Mouse (Mus musculus) limb, embryonic 11.5 days (tissue): ENCODE data around the gene Ddt. TPM values are rescaled to one million over a fixed set of nuclear protein-coding genes. Genes with fewer than 3 reads are reported as not detected.

Experiments used
- ATAC-seq: fragments of 200-750 bp; cut with Nextera tagmentation; 2 replicates; pipeline ENCODE4 v1.8.0; 2017; ENCODE audit warnings: low read depth; ENCODE audit not compliant: insufficient number of reproducible peaks, low FRiP score, low TSS enrichment
- DNase-seq: peaks from one replicate; pipeline ENCODE4 v3.0.0-alpha.2; 2015; ENCODE audit warnings: low spot score
- H3K27ac ChIP-seq: fragments of 300-500 bp; sonication (generic); replicated peaks from 2 replicates; pipeline ENCODE4 v1.5.1; 2014; ENCODE audit warnings: low read depth, mild to moderate bottlenecking, low read length
- H3K27me3 ChIP-seq: fragments of 300-500 bp; sonication (generic); 2 replicates; pipeline ENCODE4 v1.6.1; 2014; ENCODE audit warnings: mild to moderate bottlenecking, low read length, mixed read lengths; ENCODE audit not compliant: control insufficient read depth, insufficient read depth
- H3K36me3 ChIP-seq: fragments of 300-500 bp; sonication (generic); 2 replicates; pipeline ENCODE4 v1.6.1; 2014; ENCODE audit warnings: mild to moderate bottlenecking, low read length, moderate library complexity, mixed read lengths; ENCODE audit not compliant: control insufficient read depth, insufficient read depth
- H3K4me1 ChIP-seq: fragments of 300-500 bp; sonication (generic); 2 replicates; pipeline ENCODE4 v1.6.1; 2014; ENCODE audit warnings: low read length, mixed read lengths; ENCODE audit not compliant: control insufficient read depth, insufficient read depth
- H3K4me2 ChIP-seq: fragments of 300-500 bp; sonication (generic); 2 replicates; pipeline ENCODE4 v1.6.1; 2014; ENCODE audit warnings: low read depth, mild to moderate bottlenecking, moderate library complexity; ENCODE audit not compliant: severe bottlenecking
- H3K4me3 ChIP-seq: fragments of 300-500 bp; sonication (generic); 2 replicates; pipeline ENCODE4 v1.5.1; 2014; ENCODE audit warnings: low read depth, low read length
- H3K9ac ChIP-seq: fragments of 300-500 bp; sonication (generic); 2 replicates; pipeline ENCODE4 v1.6.1; 2014; ENCODE audit warnings: mild to moderate bottlenecking, low read length
- H3K9me3 ChIP-seq: fragments of 300-500 bp; sonication (generic); 2 replicates; pipeline ENCODE4 v1.6.1; 2016; ENCODE audit warnings: low read length; ENCODE audit not compliant: control insufficient read depth
- WGBS: fragments of 180-500 bp; shearing (Covaris S2); extraction: QIAGEN DNeasy Blood & Tissue Kit; methylation state at CpG from one replicate; pipeline ENCODE4 v1.1.7; 2014; 5-methylcytosine and 5-hydroxymethylcytosine counted together
- polyA plus RNA-seq: library from polyadenylated mRNA; unstranded; fragments of >200 nt; fragmentation: Nextera tagmentation; extraction: Ambion mirVana; gene quantifications from 2 replicates; pipeline ENCODE4 v1.2.1, GENCODE M21; 2014

Gene Ddt
- 100.0 and 107 TPM in 2 replicates for polyA plus RNA-seq

DNA sequence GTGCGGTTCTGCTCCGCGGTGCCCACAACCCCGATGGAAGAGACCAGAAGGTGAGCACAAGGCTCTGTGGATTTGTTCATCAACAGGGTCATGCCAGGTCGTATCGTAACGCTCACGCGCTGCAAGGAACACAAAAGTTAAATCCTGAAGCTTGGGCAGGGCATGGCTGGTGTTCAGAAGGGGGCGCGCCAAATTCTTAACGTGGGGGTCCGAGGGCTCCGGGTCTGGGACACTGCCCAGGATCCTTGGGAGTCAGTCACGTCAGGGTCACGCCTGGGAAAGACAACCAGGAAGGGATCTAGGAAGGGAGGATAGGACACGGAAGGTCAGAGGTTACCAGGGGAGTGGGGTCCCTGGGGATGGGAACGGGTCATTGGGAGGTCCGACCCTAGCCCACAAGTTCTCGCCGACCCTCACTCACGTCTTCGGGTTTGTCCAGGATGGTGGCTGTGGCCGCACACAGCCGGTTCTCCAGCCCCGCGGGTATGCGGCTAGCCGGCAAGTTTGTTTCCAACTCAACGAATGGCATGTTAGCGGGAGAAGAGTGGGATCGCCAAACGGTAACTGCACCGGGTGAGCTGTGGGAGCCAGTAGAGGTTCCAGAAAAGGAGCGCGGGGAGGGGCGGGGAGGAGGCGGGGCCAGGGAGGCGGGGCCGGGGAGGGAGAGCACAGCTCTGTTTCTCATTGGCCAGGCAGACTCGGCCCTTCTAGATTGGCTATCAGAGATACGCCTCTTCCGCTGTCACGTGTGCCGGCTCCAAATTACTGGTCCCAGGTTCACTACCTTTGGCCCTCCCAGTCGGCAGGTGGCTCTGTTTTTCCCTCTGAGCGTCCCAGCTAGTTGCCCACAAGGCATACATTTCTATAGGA is at the start of gene Ddt:
TSS of gene Ddt (minus strand) at position 620 of the 870 bp plus-strand sequence.
- no peaks in the 10 kb centered on the region for H3K9me3 ChIP-seq
- ATAC-seq (peak; percentile 95), DNase-seq (peak; percentile 91)
- H3K27ac ChIP-seq: no peak within 1 kb of the TSS
- H3K36me3 ChIP-seq: no peaks in the 10 kb centered on the region
- peak within 1 kb of the TSS; percentile 73 for H3K4me3 ChIP-seq
- H3K4me2 ChIP-seq: peak within 1 kb of the TSS; percentile 92
- no peaks in the 10 kb centered on the region for H3K27me3 ChIP-seq
- H3K9ac ChIP-seq: peak within 1 kb of the TSS; percentile 62
- H3K4me1 ChIP-seq: 0 out of 2 replicates have a peak, but pooled peaks cover 2% of the 10 kb centered on the region
- under 1% methylated on average over 47 of the region's 47 CpGs for WGBS

DNA sequence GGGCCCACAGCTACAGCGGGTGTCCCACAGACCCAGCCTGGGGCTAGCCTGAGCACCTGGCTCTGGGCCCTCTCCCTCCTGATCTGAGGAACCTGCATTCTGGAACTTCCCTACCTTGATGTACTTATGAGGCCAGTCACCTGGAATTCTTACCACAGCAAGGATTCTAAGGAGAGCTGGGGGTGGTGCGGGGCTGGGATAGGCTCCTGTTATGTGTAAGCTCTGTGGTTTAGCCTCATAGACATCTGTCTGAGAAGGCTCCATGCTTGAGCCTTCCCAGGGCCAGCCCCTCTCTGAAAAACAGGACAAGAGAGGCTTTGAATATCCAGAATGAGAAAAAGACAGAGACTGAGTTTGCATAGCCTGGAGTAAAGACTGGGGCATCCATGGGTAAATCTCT is 49.2 kb upstream of the Ddt start, which contains the start of gene Gstt4:
TSS of gene Gstt4 (minus strand) at position 101 of the 400 bp plus-strand sequence.
- ATAC-seq (no peak), DNase-seq (no peak)
- H3K4me2 ChIP-seq: no peak within 1 kb of the TSS
- H3K27ac ChIP-seq: no peak within 1 kb of the TSS
- H3K36me3 ChIP-seq: no peaks in the 10 kb centered on the region
- H3K4me3 ChIP-seq: no peak within 1 kb of the TSS
- 93% methylated on average over 2 of the region's 2 CpGs for WGBS
- H3K9me3 ChIP-seq: no peaks in the 10 kb centered on the region
- no peaks in the 10 kb centered on the region for H3K4me1 ChIP-seq
- no peak within 1 kb of the TSS for H3K9ac ChIP-seq
- no peaks in the 10 kb centered on the region for H3K27me3 ChIP-seq

DNA sequence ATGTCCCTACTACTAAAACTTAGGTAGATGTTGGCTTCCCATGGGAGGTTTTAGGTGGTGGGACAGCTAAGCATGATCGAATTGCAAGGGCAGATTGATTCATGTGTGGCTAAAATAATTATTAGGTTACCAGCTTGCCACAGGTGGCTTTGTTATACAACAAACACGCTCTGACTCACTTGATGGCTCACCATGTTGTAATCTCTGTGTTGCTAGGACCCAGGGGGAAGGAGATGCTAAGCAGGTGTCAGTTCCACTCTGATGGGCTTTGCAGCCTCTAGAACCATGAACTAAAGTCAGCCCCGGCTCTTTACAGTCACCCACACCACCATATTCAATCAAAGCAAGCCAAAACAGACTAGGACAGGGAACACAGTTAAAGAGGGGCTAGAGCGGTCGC is 46.7 kb upstream of the Ddt start:
- Histone ChIP-seq H3K27me3 (no peaks in the 10 kb centered on the region), H3K4me1 (no peaks in the 10 kb centered on the region), H3K9ac (no peak overlapping the region), H3K27ac (no peak overlapping the region), H3K4me2 (no peak overlapping the region), H3K4me3 (no peak overlapping the region), H3K36me3 (no peaks in the 10 kb centered on the region), H3K9me3 (no peaks in the 10 kb centered on the region)
- ATAC-seq (no peak), DNase-seq (no peak)
- 94% methylated on average over 5 of the region's 5 CpGs for WGBS

DNA sequence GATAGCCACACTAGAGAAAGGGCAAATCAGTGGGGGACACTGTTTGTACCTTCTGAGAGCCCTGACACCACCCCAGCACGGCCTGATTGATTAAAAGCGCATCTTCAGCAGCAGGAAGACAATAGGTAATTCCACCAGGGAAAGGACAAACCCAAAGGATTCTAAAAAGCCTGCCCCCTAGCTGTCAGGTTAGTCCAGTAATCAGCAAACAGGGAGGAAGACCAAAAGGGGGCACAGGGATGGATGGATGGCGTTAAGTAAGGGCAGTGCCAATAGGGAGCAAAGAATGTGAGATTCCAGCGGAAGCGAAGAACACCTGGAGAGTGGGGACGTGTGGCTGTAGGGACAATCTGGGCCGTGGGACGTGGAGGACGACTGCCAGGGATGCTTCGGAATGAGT is 45.4 kb upstream of the Ddt start:
- Histone ChIP-seq H3K27ac (no peak overlapping the region), H3K9ac (no peak overlapping the region), H3K4me3 (no peak overlapping the region), H3K36me3 (no peaks in the 10 kb centered on the region), H3K9me3 (no peaks in the 10 kb centered on the region), H3K4me2 (no peak overlapping the region), H3K4me1 (no peaks in the 10 kb centered on the region), H3K27me3 (no peaks in the 10 kb centered on the region)
- ATAC-seq: no peak
- WGBS: 63% methylated on average over 10 of the region's 10 CpGs
- DNase-seq: no peak

DNA sequence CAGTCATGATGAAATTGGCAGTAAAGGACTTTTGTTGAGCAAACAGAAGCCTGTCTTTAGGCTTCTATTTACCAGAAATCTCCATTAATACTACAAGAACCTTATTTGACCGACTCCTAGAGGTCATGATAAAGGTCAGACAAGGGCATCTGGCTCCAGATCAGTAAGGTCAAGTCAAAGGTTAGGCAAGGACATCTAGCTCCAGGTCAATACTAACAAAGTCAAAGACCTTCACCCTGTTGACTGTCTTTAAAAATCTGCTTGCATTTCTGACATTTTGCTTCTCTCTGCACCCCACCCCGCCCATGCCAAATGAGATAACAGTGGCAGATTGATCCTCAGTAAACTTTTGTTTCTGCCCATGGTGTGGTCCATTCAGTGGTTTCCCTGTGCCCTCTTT is 31.0 kb upstream of the Ddt start:
- DNase-seq (no peak), ATAC-seq (no peak)
- Histone ChIP-seq H3K27me3 (no peaks in the 10 kb centered on the region), H3K4me3 (no peak overlapping the region), H3K4me2 (no peak overlapping the region), H3K9ac (no peak overlapping the region), H3K36me3 (no peaks in the 10 kb centered on the region), H3K27ac (no peak overlapping the region), H3K9me3 (no peaks in the 10 kb centered on the region), H3K4me1 (no peaks in the 10 kb centered on the region)
- 78% methylated on average over 2 of the region's 2 CpGs for WGBS

DNA sequence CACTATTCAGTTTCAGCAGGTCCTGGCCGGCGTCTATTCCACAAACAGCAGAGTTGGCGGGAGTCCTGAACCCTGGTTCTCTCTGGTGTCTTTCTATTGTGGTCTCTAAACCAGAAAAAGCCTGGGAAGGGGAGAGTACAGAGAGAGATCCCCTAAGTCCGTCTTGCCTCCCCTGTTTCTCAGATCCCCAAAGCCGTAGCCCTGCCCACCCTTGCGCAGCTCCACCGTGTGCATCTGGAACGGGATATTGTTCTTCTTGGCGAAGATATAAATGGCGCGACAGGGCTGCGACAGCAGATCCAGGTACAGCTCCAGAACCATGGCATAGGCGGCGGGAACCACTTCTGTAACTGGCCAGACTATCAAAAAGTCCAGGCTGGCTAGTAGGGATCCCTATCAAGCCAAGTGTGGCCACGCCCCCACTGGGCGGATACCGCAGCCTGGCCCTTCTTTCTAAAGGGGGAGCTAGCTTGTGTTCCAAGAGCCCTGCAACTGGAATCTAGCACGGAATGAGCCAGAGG is 25.0 kb upstream of the Ddt start, which contains the start of gene Gstt1:
TSS of gene Gstt1 (minus strand) at position 409 of the 521 bp plus-strand sequence.
- WGBS: 2% methylated on average over 18 of the region's 18 CpGs
- H3K27ac ChIP-seq: no peak within 1 kb of the TSS
- peak; percentile 52 for DNase-seq

DNA sequence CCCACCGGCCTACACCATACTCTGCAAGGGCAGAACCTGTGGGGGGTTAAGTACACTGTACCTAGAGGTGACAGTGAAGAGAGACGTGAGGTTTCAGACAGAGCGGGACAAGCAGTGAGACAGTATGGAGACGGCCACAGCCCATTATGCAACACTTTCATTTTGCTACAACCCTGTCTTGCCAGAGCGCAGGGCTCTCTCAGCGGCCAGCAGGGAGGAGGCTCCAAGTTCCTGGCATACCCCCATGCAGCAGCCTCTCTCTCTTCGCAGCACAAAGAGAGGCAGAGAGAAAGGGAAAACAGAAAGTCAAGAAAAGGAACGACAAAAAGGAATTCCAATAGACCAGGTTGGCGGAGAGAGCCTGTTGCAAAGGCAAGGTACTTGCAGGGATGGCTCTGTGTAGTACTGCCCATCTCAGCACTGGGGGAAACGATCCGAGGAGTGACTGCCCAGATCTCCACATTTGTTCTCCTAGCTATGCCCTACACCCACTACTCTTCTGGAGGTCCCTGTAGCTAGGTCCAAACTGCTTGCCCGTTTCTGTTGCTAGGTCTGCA is 24.5 kb upstream of the Ddt start:
- DNase-seq (peak; percentile 37), ATAC-seq (0 out of 2 replicates have a peak, but pooled peaks have one; percentile 32)
- Histone ChIP-seq H3K9me3 (no peaks in the 10 kb centered on the region), H3K27me3 (peaks cover 3% of the 10 kb centered on the region; the same call in 1 of the 2 replicates), H3K27ac (no peak overlapping the region), H3K4me3 (peak overlapping the region; percentile 38), H3K9ac (peak overlapping the region; percentile 35; the same call in 1 of the 2 replicates), H3K4me1 (peaks cover 3% of the 10 kb centered on the region; the same call in 1 of the 2 replicates), H3K36me3 (no peaks in the 10 kb centered on the region), H3K4me2 (peak overlapping the region; percentile 69)
- under 1% methylated on average over 12 of the region's 12 CpGs for WGBS

More for the DNA sequence above, 25.0 kb upstream of the Ddt start, which contains the start of gene Gstt1:
- peak within 1 kb of the TSS; percentile 35; the same call in 1 of the 2 replicates for H3K9ac ChIP-seq
- H3K4me1 ChIP-seq: peaks cover 3% of the 10 kb centered on the region; the same call in 1 of the 2 replicates
- H3K36me3 ChIP-seq: no peaks in the 10 kb centered on the region
- peak within 1 kb of the TSS; percentile 38 for H3K4me3 ChIP-seq
- H3K4me2 ChIP-seq: peak within 1 kb of the TSS; percentile 69
- peaks cover 3% of the 10 kb centered on the region; the same call in 1 of the 2 replicates for H3K27me3 ChIP-seq
- ATAC-seq: peak; percentile 41; the same call in 1 of the 2 replicates
- no peaks in the 10 kb centered on the region for H3K9me3 ChIP-seq
